Mouse (Mus musculus): ENCODE results near the gene Srek1. TPM values are rescaled to one million over a fixed set of nuclear protein-coding genes. Genes with fewer than 3 reads are reported as not detected.

The Srek1 gene
- total and polyA plus RNA-seq, 3 experiments: 46.6 to 109 (median 94.0) TPM

DNA sequence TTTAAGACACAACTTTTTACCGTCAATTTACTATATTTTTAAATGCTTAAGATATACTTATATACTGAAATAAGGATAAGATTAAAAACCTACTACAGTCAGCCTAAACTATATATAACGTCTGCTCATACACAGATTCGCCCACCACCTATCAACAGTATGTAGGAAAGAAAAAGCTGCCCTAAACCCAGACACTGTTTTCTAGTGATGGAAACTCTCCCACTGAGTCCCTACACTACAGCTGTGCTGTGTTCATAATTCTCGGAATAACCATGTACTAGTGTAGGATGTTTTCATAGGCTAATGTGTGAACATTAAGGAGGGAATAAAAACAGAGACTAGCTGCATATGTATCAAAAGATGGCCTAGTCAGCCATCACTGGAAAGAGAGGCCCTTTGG is 29.2 kb downstream of the Srek1 start:
- Histone ChIP-seq H3K36me3 (replicated peaks) (peaks cover 89% of the 10 kb centered on the region), H3K9me3 (replicated peaks) (no peaks in the 10 kb centered on the region), H3K4me3 (ENCODE audit: low read depth, low read length) (no peak overlapping the region), H3K27me3 (ENCODE audit: insufficient read depth, low read length) (no peaks in the 10 kb centered on the region), H3K4me1 (ENCODE audit: insufficient read depth, low read depth, low read length) (peaks cover 4% of the 10 kb centered on the region; the same call in 1 of the 2 replicates)
- no peak for DNase-seq (ENCODE audit: low spot score)
- ATAC-seq (ENCODE audit: extremely low read depth, insufficient number of reproducible peaks, low FRiP score, poor library complexity, severe bottlenecking): no peak
- TF ChIP-seq GATA1 (IDR thresholded peaks at IDR 0.05; ENCODE audit: borderline replicate concordance, low read length) (no peak), GATA2 (IDR thresholded peaks at IDR 0.05; ENCODE audit: borderline replicate concordance, low read depth, low read length) (no peak), TAL1 (conservative IDR thresholded peaks at IDR 0.05; ENCODE audit: low read depth, low read length) (no peak), POLR2AphosphoS5 (IDR thresholded peaks at IDR 0.05; ENCODE audit: insufficient replicate concordance, low read depth, low read length) (no peak), CTCF (IDR thresholded peaks at IDR 0.05; ENCODE audit: low read depth, low read length) (no peak)

GRCm38 (mm10) chr13:103735330-103736007 is 38.9 kb downstream of the Srek1 start:
- DNase-seq (ENCODE audit: low spot score) (peak; percentile 28), ATAC-seq (ENCODE audit: extremely low read depth, insufficient number of reproducible peaks, low FRiP score, poor library complexity, severe bottlenecking) (peak; percentile 81)
- peaks cover 57% of the 10 kb centered on the region for H3K36me3 ChIP-seq (replicated peaks)
- peak; percentile 78 for TF ChIP-seq TAL1 (conservative IDR thresholded peaks at IDR 0.05; ENCODE audit: low read depth, low read length)
- no peak for TF ChIP-seq GATA2 (IDR thresholded peaks at IDR 0.05; ENCODE audit: borderline replicate concordance, low read depth, low read length)
- H3K27me3 ChIP-seq (ENCODE audit: insufficient read depth, low read length): no peaks in the 10 kb centered on the region
- peak overlapping the region; percentile 6; the same call in 1 of the 2 replicates for H3K4me3 ChIP-seq (ENCODE audit: low read depth, low read length)
- peaks cover 23% of the 10 kb centered on the region for H3K4me1 ChIP-seq (ENCODE audit: insufficient read depth, low read depth, low read length)
- no peaks in the 10 kb centered on the region for H3K9me3 ChIP-seq (replicated peaks)

DNA sequence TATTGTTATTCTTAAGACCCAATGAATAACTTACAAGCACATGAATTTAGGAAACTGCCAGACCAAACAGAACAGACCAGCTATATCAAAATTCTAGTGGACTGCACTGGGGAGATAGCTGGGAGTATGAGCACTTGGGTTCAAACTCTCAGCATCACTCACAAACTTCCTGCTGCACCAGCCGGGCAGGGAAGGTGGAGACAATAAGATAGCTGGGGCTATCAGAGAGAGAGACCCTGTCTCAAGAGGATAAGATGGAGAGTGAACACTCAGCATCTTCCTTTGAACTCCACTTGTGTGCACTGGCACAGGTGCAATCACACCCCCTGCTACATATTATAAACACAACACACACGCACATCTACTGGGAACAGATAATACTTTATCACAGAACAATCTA is 47.5 kb downstream of the Srek1 start:
- H3K4me1 ChIP-seq (ENCODE audit: insufficient read depth, low read depth, low read length): no peaks in the 10 kb centered on the region
- no peaks in the 10 kb centered on the region for H3K9me3 ChIP-seq (replicated peaks)
- TF ChIP-seq CTCF (IDR thresholded peaks at IDR 0.05; ENCODE audit: low read depth, low read length) (no peak), POLR2AphosphoS5 (IDR thresholded peaks at IDR 0.05; ENCODE audit: insufficient replicate concordance, low read depth, low read length) (no peak), GATA1 (IDR thresholded peaks at IDR 0.05; ENCODE audit: borderline replicate concordance, low read length) (no peak), GATA2 (IDR thresholded peaks at IDR 0.05; ENCODE audit: borderline replicate concordance, low read depth, low read length) (no peak), TAL1 (conservative IDR thresholded peaks at IDR 0.05; ENCODE audit: low read depth, low read length) (no peak)
- H3K4me3 ChIP-seq (ENCODE audit: low read depth, low read length): no peak overlapping the region
- DNase-seq (ENCODE audit: low spot score) (no peak), ATAC-seq (ENCODE audit: extremely low read depth, insufficient number of reproducible peaks, low FRiP score, poor library complexity, severe bottlenecking) (no peak)
- H3K27me3 ChIP-seq (ENCODE audit: insufficient read depth, low read length): peaks cover 3% of the 10 kb centered on the region; the same call in 1 of the 2 replicates
- H3K36me3 ChIP-seq (replicated peaks): no peaks in the 10 kb centered on the region

DNA sequence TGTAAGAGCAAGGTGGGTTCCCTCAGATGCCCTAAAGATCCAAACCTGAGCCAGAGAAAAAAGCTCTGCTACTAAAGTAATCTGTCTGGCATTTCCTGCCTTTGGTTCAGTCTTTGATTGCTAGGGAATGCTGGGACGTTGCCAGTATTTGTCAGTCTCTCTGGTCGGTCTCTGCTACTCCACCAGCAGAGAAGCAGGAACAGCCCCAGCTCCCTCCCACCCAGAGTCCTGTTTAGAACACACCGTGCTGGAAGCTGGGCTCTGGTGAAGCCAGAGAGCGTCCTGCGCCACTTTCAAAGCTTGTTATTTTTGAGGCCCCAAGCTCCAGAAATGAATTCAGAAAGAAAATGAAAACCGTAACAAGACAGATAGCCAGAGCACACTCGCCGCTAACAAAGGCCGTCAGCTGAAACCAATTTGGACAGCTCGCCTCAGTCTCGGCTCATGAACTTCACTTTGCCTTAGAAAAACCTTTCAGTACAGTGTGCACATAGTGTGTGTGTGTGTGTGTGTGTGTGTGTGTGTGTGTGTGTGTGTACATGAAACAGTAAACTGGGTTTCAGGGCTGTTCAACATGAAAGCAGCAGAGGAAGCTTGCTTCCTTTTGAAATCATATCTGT is 62.9 kb downstream of the Srek1 start:
- no peaks in the 10 kb centered on the region for H3K9me3 ChIP-seq (replicated peaks)

DNA sequence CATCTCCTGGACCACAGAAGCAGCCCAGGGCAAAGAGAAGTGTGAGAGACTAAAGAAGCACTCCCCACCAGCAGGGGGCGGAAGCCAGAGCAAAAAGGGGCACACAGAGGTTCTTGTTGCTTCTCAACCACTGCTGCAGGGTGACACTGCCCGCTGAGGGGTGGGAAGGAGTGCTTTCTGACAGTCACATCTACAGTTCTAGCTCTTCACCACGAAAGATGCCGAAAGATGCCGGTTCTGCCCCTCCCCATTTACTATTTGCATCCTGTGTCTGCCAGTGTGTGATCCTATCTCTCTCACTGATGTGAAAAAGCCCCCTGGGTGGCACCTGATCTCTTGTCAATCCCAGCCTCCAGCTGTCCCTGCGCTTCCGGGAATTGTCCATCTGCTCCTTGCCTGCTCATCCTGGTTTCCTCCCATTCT is 64.0 kb downstream of the Srek1 start:
- TF ChIP-seq GATA2 (IDR thresholded peaks at IDR 0.05; ENCODE audit: borderline replicate concordance, low read depth, low read length) (no peak), CTCF (IDR thresholded peaks at IDR 0.05; ENCODE audit: low read depth, low read length) (peak; percentile 27; the same call in 1 of the 2 replicates)
- ATAC-seq (ENCODE audit: extremely low read depth, insufficient number of reproducible peaks, low FRiP score, poor library complexity, severe bottlenecking): no peak
- Histone ChIP-seq H3K9me3 (replicated peaks) (no peaks in the 10 kb centered on the region), H3K4me1 (ENCODE audit: insufficient read depth, low read depth, low read length) (peaks cover 8% of the 10 kb centered on the region; the same call in 1 of the 2 replicates), H3K4me3 (ENCODE audit: low read depth, low read length) (no peak overlapping the region), H3K36me3 (replicated peaks) (no peaks in the 10 kb centered on the region), H3K27me3 (ENCODE audit: insufficient read depth, low read length) (peaks cover 23% of the 10 kb centered on the region)
- DNase-seq (ENCODE audit: low spot score): no peak

More for the DNA sequence above, 62.9 kb downstream of the Srek1 start:
- TF ChIP-seq GATA2 (IDR thresholded peaks at IDR 0.05; ENCODE audit: borderline replicate concordance, low read depth, low read length): no peak
- DNase-seq (ENCODE audit: low spot score) (no peak), ATAC-seq (ENCODE audit: extremely low read depth, insufficient number of reproducible peaks, low FRiP score, poor library complexity, severe bottlenecking) (no peak)
- Histone ChIP-seq H3K4me1 (ENCODE audit: insufficient read depth, low read depth, low read length) (peaks cover 8% of the 10 kb centered on the region; the same call in 1 of the 2 replicates), H3K4me3 (ENCODE audit: low read depth, low read length) (no peak overlapping the region), H3K36me3 (replicated peaks) (no peaks in the 10 kb centered on the region), H3K27me3 (ENCODE audit: insufficient read depth, low read length) (peaks cover 15% of the 10 kb centered on the region)

GRCm38 (mm10) chr13:103705436-103705978 is 68.9 kb downstream of the Srek1 start:
- no peak overlapping the region for H3K4me3 ChIP-seq (ENCODE audit: low read depth, low read length)
- H3K36me3 ChIP-seq (replicated peaks): no peaks in the 10 kb centered on the region
- no peak for TF ChIP-seq CTCF (IDR thresholded peaks at IDR 0.05; ENCODE audit: low read depth, low read length)
- TF ChIP-seq POLR2AphosphoS5 (IDR thresholded peaks at IDR 0.05; ENCODE audit: insufficient replicate concordance, low read depth, low read length): no peak
- no peak for TF ChIP-seq GATA1 (IDR thresholded peaks at IDR 0.05; ENCODE audit: borderline replicate concordance, low read length)
- TF ChIP-seq TAL1 (conservative IDR thresholded peaks at IDR 0.05; ENCODE audit: low read depth, low read length): no peak
- TF ChIP-seq GATA2 (IDR thresholded peaks at IDR 0.05; ENCODE audit: borderline replicate concordance, low read depth, low read length): no peak
- DNase-seq (ENCODE audit: low spot score): no peak
- peaks cover 3% of the 10 kb centered on the region; the same call in 1 of the 2 replicates for H3K4me1 ChIP-seq (ENCODE audit: insufficient read depth, low read depth, low read length)
- no peak for ATAC-seq (ENCODE audit: extremely low read depth, insufficient number of reproducible peaks, low FRiP score, poor library complexity, severe bottlenecking)
- peaks cover 32% of the 10 kb centered on the region for H3K27me3 ChIP-seq (ENCODE audit: insufficient read depth, low read length)
- H3K9me3 ChIP-seq (replicated peaks): no peaks in the 10 kb centered on the region
